Mouse (Mus musculus): Measurements from ENCODE around the gene Itsn2. TPM values are rescaled to one million over a fixed set of nuclear protein-coding genes. Genes with fewer than 3 reads are reported as not detected.
"Not testable (repeated sequence)": the region's sequence is repeated elsewhere in the genome, so short reads cannot be mapped to it uniquely, and the experiment has no call there.

Gene Itsn2
- total RNA-seq (2021), result 10 to 100 TPM; 17.9 to 22.2 TPM
- long read RNA-seq, experiment 1, partial matches to known transcripts, result 1 of 3 reads
- long read RNA-seq, experiment 1, other reads (novel, unspliced or antisense), result 2 of 3 reads
- long read RNA-seq, experiment 2, partial matches to known transcripts, result 1 of 2 reads
- long read RNA-seq, experiment 2, other reads (novel, unspliced or antisense), result 1 of 2 reads

DNA sequence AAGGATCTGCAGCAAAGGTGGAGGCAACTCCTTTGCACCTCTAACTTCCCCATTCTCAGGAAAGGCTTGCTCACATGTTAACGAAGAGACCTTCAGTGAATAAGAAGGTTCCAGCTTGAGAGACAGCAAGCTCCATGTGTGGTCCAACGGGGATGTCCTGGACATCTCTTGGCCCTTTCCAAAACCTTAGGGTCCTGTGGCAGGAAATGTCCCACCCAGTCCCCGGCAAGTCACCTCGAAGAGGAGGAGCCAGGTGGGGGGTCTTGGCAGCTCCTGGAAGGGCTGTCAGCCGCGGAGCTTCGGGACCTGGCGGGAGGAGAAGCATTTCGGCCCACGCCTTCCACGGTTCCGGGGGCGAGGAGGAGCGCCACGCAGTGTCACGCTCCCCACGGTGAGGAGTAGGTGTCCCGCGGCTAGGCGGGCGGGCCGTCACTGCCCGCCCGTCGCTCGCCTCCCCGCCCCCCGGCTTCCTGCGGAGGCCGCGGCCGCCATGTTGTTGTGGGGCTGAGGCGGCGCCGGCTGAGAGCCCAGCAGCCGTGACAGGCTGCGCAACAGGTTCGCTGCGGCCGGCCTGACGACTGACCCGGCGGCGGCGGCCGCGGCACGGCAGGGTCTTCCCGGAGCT, at the start of gene Itsn2, which contains the start of gene Gm3625:
Gene Itsn2, plus strand, starts transcription at position 98 of the 625 bp plus-strand sequence.
Gene Gm3625, minus strand, starts transcription at position 387 of the 625 bp plus-strand sequence.
- DNase-seq, result peak; percentile 76

DNA sequence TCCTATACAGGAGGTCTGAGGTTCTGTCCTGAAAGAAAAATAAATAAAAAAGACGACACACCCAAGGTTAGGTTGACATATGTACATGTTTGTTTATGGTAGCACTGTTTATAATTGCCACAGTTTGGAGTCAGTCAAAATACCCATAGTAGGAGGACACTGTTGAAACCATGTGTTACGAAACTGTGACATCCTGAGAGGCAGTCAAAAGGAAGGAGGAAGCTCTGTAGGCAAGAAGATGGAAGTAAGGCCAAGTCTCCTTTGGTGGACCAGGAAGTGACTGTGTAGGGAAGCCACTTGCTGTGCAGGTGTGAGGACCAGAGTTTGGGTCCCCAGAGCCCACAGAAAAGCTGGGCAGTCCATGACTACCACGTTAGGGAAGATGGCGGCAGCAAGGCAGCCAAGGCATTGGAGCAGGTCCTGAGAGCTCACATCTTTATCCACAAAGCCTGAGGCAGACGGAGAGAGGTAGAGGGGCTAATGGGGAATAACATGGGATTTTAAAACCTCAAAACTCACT, 48.0 kb upstream of the Itsn2 start:
- no peak for DNase-seq

DNA sequence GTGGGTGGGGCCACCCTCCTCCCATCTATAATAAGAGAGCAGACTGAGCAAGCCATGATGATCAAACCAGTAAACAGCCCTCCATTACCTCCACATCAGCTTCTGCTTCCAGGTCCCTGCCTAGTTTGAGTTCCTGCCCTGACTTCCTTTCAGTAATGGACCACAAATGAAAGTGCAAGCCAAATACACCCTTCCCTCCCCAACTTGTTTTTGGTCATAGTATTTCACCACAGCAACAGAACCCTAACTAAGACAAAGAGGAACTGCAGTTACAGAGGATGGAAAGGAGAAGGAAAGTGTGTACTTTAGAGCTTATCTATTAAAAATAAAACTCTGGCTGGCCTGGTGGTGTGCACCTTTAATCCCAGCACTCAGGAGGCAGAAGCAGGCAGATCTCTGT, 47.0 kb upstream of the Itsn2 start:
- DNase-seq, result no peak

DNA sequence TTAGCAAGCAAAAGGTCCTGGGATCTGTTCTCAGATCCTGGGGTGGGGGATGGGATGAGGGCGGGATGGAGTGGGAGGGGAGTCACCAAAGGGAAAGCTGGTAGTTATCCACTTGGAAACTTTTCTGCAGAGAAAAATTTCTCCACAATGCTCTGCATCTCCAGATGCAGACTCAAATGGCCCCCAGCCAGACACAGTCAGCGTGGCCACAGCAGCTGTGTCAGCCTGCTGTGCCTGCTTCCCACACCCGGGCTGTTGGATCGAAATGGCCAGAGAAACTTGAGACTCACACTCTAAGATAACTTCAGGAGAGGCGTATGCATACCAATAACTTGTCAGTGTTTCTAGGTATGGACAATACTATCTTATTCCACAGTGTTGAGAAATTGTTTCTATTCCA, 45.9 kb upstream of the Itsn2 start:
- DNase-seq, result peak; percentile 65

DNA sequence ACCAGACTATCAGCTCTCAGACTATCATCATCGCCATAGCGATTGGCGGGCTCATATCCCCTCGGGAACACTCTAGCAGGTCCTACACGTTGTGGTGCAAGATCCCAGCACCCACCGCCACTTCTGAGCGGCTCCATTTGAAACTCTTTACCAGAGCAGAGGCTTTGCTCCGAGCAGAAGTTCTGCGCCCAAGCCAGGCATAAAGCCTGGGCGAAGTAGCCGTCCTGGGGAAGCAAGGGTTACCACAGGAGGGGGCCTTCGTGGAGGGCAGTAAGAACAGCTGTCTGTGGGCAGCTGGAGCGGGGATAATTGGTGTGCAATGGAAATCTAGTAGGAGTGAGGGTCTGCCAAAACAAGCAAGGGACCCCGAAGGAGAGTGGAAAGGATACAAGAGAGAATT, 44.9 kb upstream of the Itsn2 start:
- DNase-seq, result no peak

DNA sequence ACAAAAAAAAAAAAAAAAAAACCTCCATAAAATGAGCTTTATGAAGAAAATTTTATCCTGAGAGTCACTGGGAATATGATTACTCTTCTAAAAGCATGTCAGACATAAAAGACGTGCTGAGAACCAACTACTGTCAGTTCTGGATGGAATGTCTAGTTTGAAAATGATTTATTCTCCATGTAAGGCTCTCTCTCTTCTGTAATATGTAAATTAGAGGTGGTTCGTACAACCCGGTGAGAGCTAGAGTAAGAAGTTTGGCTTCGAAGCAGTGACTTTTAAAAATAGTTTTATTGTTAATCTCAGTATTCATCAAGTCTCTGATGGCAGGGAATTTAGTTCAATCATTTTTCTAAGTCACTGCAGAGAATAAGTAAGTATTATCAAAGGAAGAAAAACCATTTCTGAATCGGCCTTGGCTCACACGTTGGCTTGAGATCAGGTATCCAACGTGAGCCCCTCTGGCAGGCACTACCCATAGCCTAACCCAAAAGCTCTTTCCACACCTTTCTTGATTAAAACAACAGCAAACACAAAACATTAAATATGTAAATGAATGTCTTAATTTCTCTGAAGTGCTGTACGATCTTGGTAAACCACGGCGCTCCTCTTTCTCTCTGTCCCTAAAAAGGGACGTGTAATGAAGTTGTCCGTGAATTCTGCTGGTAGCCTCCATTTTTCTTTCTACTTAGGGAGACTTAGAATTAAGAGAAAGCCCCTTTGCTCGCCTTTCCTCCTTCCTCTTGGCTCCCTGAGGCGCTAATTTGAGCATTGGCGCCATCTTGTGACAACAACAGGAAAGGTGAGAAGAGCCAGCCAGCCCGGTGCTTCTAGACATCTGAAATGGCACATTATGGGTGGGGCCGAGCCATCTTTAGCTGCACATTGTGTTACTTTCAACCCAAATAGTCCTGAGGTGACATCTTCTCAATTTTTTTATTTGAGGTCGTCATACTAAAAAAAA, 44.1 kb upstream of the Itsn2 start:
- DNase-seq, result peak; percentile 62

DNA sequence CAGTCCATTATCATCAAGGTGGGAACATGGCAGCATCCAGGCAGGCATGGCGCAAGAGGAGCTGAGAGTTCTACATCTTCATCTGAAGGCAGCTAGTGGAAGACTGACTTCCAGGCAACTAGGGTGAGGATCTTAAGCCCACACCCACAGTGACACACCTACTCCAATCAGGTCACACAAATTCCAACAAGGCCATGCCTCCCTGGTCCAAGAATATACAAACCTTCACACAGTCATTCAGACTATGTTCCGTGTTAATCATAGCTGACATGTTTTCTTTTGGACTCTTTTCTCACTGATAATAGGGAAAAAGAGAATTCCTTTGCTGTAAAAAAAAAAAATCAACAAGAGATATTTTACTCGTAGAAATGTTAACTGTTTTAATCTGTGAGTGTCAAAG, 38.7 kb upstream of the Itsn2 start:
- not testable (repeated sequence) for DNase-seq

DNA sequence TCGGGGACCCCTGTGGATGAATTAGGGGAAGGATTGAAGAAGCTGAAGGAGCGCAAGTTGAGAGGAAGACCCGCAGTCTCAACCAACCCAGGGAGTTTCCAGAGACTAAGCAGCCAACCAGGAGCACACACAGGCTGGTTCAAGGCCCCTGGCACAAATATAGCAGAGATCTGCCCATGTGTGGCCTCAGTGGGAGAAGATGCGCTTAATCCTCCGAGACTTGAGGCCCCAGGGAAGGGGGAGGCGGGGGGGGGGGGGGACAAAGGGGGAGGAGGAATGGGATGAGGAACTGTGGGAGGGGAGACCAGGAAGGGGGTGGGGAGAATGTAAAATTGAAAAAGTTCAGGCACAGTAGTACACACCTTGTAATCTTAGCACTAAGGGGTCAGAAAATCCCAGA, 37.0 kb upstream of the Itsn2 start:
- no peak for DNase-seq

DNA sequence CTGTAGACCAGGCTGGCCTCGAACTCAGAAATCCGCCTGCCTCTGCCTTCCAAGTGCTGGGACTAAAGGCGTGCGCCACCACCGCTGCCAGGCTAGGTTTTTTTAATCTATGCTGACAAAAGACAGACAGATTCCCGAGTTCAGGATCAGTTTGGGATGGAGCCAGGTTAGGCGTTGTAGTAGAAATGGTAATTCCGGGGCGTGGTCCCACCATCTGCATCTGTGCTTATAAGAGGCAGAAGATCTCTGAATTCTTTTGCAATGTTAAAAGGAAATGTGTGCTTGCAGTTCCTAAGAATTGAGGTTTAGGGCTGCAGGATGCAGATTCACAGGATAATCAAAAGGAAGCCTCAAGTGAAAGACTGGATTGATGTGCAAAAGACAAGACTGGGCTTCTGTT, 35.5 kb upstream of the Itsn2 start:
- no peak for DNase-seq

DNA sequence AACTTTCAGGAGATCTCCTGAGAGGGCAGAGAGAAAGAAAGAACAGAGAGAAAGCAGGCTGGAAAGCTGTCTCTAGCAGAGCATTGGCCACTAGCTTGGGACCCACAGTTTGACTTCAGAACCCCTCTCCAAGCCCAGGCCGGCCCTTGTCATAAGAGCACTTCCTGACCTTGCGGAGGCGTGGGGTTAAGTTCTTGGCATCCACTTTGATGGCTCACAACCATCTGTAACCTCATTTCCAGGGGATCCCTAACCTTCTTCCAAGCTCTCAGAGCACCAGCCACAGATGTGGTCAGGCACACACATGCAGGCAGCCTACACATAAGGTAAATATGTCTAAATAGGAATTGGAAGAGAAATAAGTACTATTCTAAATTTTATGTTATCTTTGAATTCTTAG, 35.0 kb upstream of the Itsn2 start:
- no peak for DNase-seq

DNA sequence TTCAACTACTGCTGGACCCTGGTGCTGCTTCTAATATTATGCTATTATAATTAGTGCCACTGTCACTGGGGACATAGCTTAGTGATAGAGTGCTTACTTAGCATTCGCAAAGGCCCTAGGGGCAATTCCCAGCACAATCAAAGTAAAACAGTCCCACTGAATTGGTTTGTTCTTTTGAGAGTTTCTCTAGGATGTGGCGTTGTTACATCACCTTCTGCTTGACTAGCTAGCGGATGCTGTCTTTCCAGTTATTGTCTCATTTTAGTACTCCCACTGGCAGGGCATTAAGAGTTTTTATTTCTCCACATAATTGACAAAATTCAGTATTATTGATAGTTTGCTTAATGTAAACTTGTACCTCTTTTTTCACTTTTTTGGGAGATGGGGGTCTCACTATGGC, 34.4 kb upstream of the Itsn2 start:
- DNase-seq, result no peak

DNA sequence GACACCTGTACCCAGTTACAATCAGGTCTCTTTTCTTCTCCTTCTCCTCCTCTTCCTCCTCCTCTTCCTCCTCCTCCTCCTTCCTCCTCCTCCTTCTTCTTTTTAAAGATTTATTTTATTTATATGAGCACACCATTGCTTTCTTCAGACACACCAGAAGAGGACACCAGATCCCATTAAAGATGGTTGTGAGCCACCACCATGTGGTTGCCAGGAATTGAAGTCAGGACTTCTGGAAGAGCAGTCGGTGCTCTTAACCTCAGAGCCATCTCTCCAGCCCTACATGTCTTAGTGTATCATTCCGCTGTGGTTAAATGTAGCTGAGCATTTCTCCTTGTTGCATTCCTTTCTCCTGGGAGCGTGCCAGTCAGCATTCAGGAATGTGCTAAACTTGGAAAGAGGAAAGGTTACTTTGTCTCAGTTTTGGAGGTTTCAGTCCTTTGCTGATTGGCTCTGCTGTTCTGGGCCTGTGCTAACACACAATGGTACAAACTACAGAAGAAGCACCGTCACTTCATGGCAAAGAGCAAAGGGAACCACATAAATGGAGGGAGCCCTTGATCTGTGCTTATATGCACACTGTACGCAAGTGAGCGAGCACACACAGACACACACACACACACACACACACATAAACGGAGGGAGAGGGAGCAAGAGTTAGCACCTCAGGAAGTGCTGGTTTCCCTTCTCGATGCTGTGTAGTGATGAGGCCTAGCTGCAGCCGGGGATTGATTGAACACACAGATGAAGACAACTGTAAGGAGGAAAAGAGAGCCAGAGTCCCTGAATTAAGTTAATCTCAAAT, 33.8 kb upstream of the Itsn2 start:
- DNase-seq, result no peak

DNA sequence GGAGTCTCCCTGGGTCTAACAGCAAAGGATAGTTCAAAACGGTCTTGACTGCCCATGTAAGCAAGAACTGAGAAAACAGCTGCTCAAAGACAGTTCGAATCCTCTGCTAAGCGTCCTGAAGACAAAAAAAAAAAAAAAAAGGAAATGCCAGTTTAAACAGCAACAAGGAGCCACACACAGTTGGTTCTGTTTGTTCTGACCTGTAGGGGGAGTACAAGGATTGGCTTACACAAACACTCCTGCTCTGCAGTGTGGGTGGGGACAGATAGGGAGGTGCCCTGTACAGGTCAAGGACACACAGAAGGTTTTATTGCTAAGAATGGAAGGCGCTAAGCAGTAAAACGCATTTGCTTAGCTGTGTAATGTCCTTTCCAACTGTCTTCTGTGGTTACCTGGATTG, 20.6 kb upstream of the Itsn2 start:
- no peak for DNase-seq

DNA sequence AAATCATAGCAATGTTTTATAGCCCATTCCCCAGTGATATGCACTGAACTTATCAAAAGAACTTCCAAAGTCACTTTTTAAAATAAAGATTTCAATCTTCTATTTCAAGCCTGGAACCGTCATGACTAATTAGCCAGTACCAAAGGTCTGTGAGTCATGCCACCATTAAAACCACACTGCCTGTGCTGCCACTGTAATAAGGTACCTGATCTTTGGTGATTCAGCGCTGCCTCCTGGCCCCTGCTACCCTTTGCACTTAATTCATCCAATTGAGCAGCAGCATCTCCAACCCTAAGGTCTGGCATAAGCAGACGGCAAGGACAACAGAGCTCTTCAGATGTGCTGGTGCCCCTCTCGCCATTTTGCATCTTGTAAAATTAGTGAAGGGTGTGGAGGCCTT, 18.4 kb upstream of the Itsn2 start:
- no peak for DNase-seq

DNA sequence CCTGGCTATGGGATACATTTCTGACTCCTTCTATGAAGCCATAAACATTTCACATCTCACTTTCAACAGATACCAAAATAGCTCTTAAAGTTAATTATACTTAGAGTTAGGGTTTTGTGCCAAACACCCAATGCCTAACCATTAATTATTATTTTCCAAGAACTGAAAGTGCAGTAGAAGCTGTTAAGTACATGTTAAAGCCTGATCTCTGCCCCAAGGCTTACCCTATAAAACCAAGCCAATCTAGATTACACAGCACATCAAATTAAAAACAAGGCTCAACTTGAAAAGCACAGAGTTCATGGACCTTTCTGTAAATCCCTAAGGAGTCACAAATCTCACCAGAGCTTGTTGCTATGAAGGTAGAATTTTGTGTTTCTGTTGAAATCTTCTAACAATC, 10.1 kb upstream of the Itsn2 start:
- DNase-seq, result no peak

DNA sequence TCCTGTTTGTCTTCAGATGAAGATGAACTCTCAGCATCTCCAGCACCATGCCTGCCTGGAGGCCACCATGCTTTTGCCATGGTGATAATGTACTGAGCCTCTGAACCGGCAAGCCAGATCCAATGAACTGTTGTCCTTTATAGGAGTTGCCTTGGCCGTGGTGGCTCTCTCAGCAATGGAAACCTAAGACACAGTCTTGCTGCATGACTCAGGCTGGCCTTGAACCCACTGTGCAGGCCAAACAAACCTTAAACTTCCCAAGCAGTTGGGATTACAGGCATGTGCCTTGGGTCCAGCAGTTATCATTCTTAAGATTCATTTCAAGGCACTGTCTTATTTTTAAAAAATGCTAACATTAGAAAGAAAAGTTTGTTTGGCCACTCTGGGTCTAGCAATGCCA, 4.6 kb upstream of the Itsn2 start:
- no peak for DNase-seq

DNA sequence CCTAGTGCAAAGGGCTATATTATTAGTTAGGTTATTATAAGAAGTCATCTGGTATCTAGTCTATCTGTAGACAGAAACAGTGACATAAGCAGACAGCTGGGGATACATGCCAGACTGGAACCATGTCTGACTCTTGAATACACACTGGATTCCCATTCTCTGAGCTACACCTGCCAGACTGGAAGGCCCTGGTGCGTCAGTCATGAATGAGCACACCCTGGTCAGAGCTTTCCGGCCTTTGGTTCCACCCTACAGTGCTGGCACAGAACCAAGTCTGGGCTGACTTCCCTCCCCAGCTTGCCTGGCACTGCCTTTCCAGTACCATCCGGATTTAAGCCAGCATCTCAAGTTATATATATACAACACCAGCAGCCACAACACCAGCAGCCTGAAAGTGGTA, 3.8 kb upstream of the Itsn2 start:
- peak; percentile 45 for DNase-seq

DNA sequence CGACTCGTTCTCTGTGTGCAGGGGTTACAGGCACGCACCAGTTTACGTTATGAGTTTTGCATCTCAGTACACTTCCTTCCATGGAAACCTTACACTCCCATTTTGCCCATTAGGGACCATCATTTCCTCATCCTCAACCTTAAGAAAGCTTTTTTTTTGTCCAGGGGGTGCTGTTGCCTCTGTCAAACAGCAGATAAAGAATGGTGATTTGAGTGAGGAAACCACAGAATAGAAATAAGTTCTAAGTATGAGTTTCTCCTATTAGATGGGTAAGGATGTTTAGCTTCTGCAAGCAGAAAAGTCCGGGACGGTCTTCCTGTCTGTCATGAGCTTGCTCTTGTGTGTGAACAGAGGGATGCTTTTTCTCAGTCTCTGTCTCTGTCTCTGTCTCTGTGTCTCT, 413 bp upstream of the Itsn2 start:
- no peak for DNase-seq

DNA sequence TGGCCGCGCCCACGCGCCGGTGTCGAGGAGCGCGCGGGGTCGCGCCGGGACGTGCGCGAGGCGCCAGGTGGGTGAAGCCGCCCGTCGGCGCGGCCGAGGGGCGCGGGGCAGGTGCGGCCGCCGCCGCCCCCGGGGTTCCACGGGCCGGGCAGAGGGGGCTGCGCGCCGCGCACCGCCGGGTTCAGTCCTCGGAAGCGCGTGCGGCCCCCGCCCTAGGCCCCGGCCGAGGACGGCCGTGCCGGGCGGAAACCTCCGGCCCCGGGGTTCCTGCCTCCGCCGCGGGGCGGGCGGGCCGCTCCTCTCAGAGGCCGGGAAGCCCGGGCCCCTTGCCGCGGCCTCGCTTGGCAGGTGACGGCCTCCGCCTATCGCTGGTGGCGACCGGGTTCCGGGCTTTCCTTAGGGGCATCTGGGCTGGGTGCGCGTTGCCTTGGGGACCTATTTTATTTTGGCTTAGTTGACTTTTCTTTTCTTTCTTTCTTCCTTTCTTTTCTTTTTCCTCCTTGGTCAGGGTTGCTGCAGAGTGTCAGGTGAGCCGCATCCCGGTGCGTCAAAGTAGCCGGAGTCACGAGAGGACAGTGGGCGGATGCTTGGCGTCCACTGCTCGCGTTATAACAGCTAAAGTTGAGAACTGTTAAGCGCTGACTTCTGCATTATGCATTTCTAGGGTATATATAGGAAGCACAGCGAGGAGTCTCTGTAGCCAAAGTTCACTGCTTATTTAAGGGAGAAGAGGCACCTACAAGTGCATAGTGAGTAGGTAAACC, 910 bp downstream of the Itsn2 start:
- DNase-seq, result peak; percentile 34

DNA sequence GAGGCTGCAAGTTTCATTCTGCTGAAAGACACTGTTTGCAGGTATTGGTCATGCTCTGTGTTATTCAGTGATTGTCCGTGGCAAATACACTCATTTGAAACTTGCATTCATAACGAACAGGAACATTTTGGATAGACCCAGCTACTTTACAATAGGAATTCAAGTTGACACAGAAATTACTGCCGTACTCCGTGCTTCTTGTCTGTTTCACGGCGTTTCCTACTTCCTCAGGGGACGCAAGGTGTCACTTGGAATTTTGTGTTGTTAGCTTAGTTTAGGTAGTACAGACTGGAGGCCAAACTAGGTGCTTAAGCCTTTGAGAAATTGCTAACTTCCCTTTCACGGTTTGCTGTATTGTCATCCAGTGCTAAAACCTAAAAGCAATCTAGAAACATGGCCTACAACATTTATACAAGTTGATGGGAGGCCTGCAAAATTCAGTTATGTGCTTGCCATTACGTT, 1.5 kb downstream of the Itsn2 start:
- DNase-seq, result no peak

DNA sequence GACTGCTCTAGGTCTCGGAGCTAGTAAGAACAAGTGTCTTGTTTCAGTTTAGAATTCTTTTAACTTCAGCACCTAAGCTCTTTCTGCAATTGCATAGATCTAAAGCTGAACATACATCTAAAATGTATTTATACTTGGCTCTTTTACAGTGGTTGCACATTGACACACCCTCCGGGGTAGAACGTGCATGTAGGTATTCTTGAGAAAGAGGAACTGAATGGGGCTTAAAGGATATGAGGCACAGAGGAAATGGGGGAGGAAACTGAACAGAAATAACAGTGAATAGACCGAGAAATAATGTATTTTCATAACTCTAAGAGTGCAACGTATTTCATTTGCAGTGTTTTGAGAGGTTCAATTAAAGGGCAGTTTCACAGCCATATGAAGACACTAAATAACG, 2.6 kb downstream of the Itsn2 start:
- DNase-seq, result no peak

All from gastrocnemius, postnatal 25 days (tissue).